Mouse (Mus musculus) bone marrow, adult 2 months (tissue): ENCODE data around the gene Gm3285. TPM values are rescaled to one million over a fixed set of nuclear protein-coding genes. Genes with fewer than 3 reads are reported as not detected.

ENCODE experiments used
- H3K27ac ChIP-seq: fragments of 200-500 bp; 2 replicates; pipeline ENCODE4 v1.5.1; 2012; ENCODE audit warnings: low read depth, mild to moderate bottlenecking, control low read depth, inconsistent platforms, low read length; ENCODE audit not compliant: control insufficient read depth, poor library complexity, insufficient read depth
- H3K4me1 ChIP-seq: fragments of 200-500 bp; 2 replicates; pipeline ENCODE4 v1.6.1; 2011; ENCODE audit warnings: low read length; ENCODE audit not compliant: control insufficient read depth, insufficient read depth
- H3K4me3 ChIP-seq: fragments of 200-500 bp; replicated peaks from 2 replicates; pipeline ENCODE3; 2011; ENCODE audit warnings: mild to moderate bottlenecking, low read depth, low read length, control low read depth; ENCODE audit not compliant: control insufficient read depth
- CTCF ChIP-seq: fragments of 200-500 bp; IDR thresholded peaks from 2 replicates; pipeline ENCODE4 v1.5.1; 2011; ENCODE audit warnings: low read length, control low read depth; ENCODE audit not compliant: control insufficient read depth, insufficient read depth
- POLR2A ChIP-seq: fragments of 200-500 bp; IDR thresholded peaks from 2 replicates; pipeline ENCODE4 v1.6.1; 2011; ENCODE audit warnings: low read depth, mild to moderate bottlenecking, control low read depth, low read length, borderline replicate concordance; ENCODE audit not compliant: control insufficient read depth
- WGBS: fragments of 180-500 bp; shearing (Covaris S2); methylation state at CpG from one replicate; pipeline ENCODE4 v1.1.7; 2018; 5-methylcytosine and 5-hydroxymethylcytosine counted together
- polyA plus RNA-seq: library from polyadenylated mRNA; stranded (reverse); fragments of >200 nt; gene quantifications from 2 replicates; pipeline ENCODE4 v1.2.4, GENCODE M21; 2011; ENCODE audit warnings: low replicate concordance; ENCODE audit not compliant: missing spikeins, insufficient read depth, insufficient read length

The Gm3285 gene
- polyA plus RNA-seq, 1 experiment: not detected

- Histone ChIP-seq H3K27ac (no peak overlapping the region), H3K4me3 (no peak overlapping the region)
These were observed 14.8 kb upstream of the Gm3285 start for GRCm38 (mm10) chr10:77846961-77847360.

GRCm38 (mm10) chr10:77847538-77847937 lies 14.2 kb upstream of the Gm3285 start:
- TF ChIP-seq CTCF: no peak
- no peak for TF ChIP-seq POLR2A
- no peak overlapping the region for H3K27ac ChIP-seq
- no peaks in the 10 kb centered on the region for H3K4me1 ChIP-seq
- no peak overlapping the region for H3K4me3 ChIP-seq
- 74% methylated on average over 2 of the region's 2 CpGs for WGBS

More at GRCm38 (mm10) chr10:77846961-77847360, 14.8 kb upstream of the Gm3285 start:
- WGBS: 44% methylated on average over 2 of the region's 2 CpGs
- H3K4me1 ChIP-seq: no peaks in the 10 kb centered on the region
- TF ChIP-seq CTCF: no peak
- TF ChIP-seq POLR2A: no peak

- Histone ChIP-seq H3K4me1 (no peaks in the 10 kb centered on the region), H3K27ac (no peak within 1 kb of the TSS), H3K4me3 (no peak within 1 kb of the TSS)
- WGBS: 67% methylated on average over 9 of the region's 9 CpGs
- TF ChIP-seq CTCF (no peak), POLR2A (no peak)
These were observed 9.2 kb upstream of the Gm3285 start, which contains the start of gene Gm10318 for GRCm38 (mm10) chr10:77852559-77852958. Gene Gm10318 (plus strand): TSS chr10:77852859.

DNA sequence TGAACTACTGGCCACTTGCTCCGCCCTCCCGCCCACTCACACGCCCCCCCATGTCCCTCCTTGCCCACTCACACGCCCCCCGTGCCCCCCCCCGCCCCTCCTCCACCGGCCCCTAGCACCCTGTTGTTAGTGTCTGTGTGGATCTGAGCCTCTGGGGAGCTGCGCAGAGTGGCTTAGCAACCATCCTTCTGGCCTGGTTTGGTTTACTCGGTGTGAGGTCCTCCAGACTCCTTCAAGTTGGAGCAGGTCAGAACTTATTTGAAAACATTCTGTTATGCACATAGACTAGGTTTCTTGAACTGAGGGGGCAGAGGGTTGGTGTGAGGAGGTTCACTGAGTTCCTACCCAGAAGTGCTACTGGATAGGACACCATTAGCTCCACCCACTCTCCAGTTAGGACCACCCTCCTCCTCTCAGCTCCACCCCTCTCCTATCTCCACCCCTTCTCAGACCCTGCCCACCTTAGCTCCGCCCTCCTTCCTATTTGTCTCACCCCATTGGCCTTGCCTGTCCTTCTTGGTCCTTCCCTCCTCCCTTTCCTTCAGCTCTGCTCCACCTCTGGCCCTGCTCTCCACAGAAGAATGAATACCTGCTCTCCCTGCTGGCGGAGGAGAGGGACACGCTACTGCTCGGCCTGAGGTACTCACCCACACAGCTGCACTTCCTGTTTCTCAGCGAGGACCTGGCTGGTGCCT lies 2.4 kb downstream of the Gm3285 start:
- H3K4me3 ChIP-seq: peak overlapping the region; percentile 40
- 22% methylated on average over 14 of the region's 14 CpGs for WGBS
- TF ChIP-seq POLR2A (no peak), CTCF (no peak)
- no peaks in the 10 kb centered on the region for H3K4me1 ChIP-seq
- no peak overlapping the region for H3K27ac ChIP-seq

DNA sequence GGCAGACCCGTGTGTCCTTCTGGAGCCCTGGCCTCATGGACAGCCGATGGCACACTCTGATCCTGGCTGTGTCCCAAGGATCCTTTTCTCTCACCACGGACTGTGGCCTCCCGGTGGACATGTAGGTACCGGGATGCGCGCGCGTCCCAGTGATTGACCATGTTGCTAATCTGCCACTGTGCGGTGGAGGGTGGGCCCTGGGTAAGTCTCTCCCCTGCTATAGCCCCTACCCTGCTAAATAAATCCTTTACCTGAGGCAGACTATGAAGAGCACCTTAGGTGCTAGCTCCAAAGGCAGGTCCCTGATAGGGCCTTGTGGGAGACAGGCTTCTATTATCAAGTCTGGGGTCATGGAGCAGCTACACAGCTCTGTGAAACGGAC lies 3.0 kb downstream of the Gm3285 start:
- Histone ChIP-seq H3K4me1 (no peaks in the 10 kb centered on the region), H3K27ac (no peak overlapping the region), H3K4me3 (no peak overlapping the region)
- WGBS: 29% methylated on average over 11 of the region's 11 CpGs
- TF ChIP-seq POLR2A: no peak
- no peak for TF ChIP-seq CTCF

DNA sequence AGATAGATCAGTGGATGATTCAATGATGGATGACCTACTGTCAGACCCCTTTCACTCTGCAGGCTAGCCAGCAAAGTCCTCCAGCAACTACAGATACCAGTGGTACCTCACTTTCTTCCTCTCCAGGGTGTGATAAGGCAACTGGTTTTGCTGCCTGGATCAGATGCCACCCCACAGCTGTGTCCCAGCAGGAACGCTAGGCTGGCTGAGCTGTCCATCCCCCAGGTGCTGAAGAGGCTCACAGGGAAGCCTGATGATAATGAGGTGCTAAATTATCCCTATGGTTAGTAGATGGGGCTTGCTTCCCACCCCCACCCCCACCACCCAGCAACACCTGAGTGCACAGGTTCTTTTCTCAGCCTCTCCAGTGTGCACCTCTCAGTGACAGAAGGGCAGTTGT lies 5.8 kb downstream of the Gm3285 start:
- H3K4me1 ChIP-seq: no peaks in the 10 kb centered on the region
- no peak overlapping the region for H3K27ac ChIP-seq
- TF ChIP-seq POLR2A (no peak), CTCF (no peak)
- WGBS: 76% methylated on average over 1 of the region's 1 CpGs
- no peak overlapping the region for H3K4me3 ChIP-seq

- Histone ChIP-seq H3K4me1 (no peaks in the 10 kb centered on the region), H3K4me3 (no peak overlapping the region), H3K27ac (no peak overlapping the region)
- no peak for TF ChIP-seq CTCF
- TF ChIP-seq POLR2A: no peak
- WGBS: 86% methylated on average over 7 of the region's 7 CpGs
These were observed 7.9 kb downstream of the Gm3285 start for GRCm38 (mm10) chr10:77869651-77870050.

DNA sequence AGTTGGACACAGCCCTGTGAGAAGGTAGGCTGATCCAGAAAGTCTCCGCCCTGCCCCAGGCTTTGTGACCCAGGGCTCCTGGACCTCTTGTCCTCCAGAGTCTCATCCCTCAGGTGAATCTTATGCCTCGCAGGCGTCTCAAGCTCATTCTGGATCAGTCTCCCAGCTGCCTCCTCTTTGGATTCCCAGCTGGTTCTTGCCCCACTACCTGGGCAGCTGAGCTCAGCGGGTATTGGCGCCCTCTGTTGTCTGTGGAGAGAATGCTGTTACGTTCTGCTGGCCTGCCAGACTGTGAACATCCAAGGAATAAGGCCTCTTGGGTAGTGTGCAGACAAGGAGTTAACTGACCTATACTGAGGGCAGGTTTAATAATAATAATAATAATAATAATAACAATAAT lies 17.2 kb downstream of the Gm3285 start:
- no peak overlapping the region for H3K4me3 ChIP-seq
- H3K4me1 ChIP-seq: no peaks in the 10 kb centered on the region
- H3K27ac ChIP-seq: no peak overlapping the region
- WGBS: 69% methylated on average over 6 of the region's 6 CpGs
- TF ChIP-seq CTCF: peak; percentile 48
- no peak for TF ChIP-seq POLR2A
